Mouse (Mus musculus): ENCODE data around the gene Zkscan14. TPM values are rescaled to one million over a fixed set of nuclear protein-coding genes. Genes with fewer than 3 reads are reported as not detected.

Gene Zkscan14
- polyA plus RNA-seq, 1 experiment from 2014 or later, result 10.1 TPM

- H3K36me3 ChIP-seq (ENCODE audit: insufficient read depth, low read length), result no peaks in the 10 kb centered on the region
- no peaks in the 10 kb centered on the region for H3K27me3 ChIP-seq (ENCODE audit: insufficient read depth, low read length)
- H3K4me2 ChIP-seq (ENCODE audit: low read length), result peak overlapping the region; percentile 62
- peaks cover 3% of the 10 kb centered on the region; the same call in 1 of the 2 replicates for H3K4me1 ChIP-seq (replicated peaks; ENCODE audit: insufficient read depth, low read length)
- no peak for ATAC-seq (replicated peaks; ENCODE audit: low FRiP score, low read depth)
- DNase-seq (ENCODE audit: low spot score), result peak; percentile 36
- no peak for TF ChIP-seq CTCF (IDR thresholded peaks at IDR 0.05; ENCODE audit: low read depth)
- WGBS, result 22% methylated on average over 9 of the region's 9 CpGs
- peak overlapping the region; percentile 13; the same call in 1 of the 2 replicates for H3K27ac ChIP-seq
- H3K9ac ChIP-seq (ENCODE audit: low read depth, low read length), result peak overlapping the region; percentile 44
- H3K9me3 ChIP-seq (replicated peaks; ENCODE audit: low read length), result no peaks in the 10 kb centered on the region
- peak overlapping the region; percentile 47 for H3K4me3 ChIP-seq (replicated peaks; ENCODE audit: low read depth, low read length)
Observed at GRCm38 (mm10) chr5:145205041-145205440, 3.4 kb upstream of the Zkscan14 start.

GRCm38 (mm10) chr5:145203936-145204691 lies 2.4 kb upstream of the Zkscan14 start, which contains the start of gene Zkscan5:
Gene Zkscan5, plus strand, starts transcription at chr5:145204562.
- WGBS, result 0% methylated on average over 22 of the region's 22 CpGs
- Histone ChIP-seq H3K36me3 (ENCODE audit: insufficient read depth, low read length) (0 out of 2 replicates have a peak, but pooled peaks cover under 1% of the 10 kb centered on the region), H3K9ac (ENCODE audit: low read depth, low read length) (peak within 1 kb of the TSS; percentile 54), H3K4me1 (replicated peaks; ENCODE audit: insufficient read depth, low read length) (peaks cover 3% of the 10 kb centered on the region; the same call in 1 of the 2 replicates), H3K27me3 (ENCODE audit: insufficient read depth, low read length) (no peaks in the 10 kb centered on the region), H3K27ac (peak within 1 kb of the TSS; percentile 82), H3K4me2 (ENCODE audit: low read length) (peak within 1 kb of the TSS; percentile 62), H3K9me3 (replicated peaks; ENCODE audit: low read length) (no peaks in the 10 kb centered on the region), H3K4me3 (replicated peaks; ENCODE audit: low read depth, low read length) (peak within 1 kb of the TSS; percentile 47)
- ATAC-seq (replicated peaks; ENCODE audit: low FRiP score, low read depth) (peak; percentile 97), DNase-seq (ENCODE audit: low spot score) (peak; percentile 99)
- TF ChIP-seq CTCF (IDR thresholded peaks at IDR 0.05; ENCODE audit: low read depth), result peak; percentile 48; the same call in 1 of the 2 replicates

GRCm38 (mm10) chr5:145202446-145202845 lies 778 bp upstream of the Zkscan14 start:
- Histone ChIP-seq H3K9ac (ENCODE audit: low read depth, low read length) (no peak overlapping the region), H3K4me3 (replicated peaks; ENCODE audit: low read depth, low read length) (no peak overlapping the region), H3K4me1 (replicated peaks; ENCODE audit: insufficient read depth, low read length) (peaks cover 3% of the 10 kb centered on the region; the same call in 1 of the 2 replicates), H3K27ac (no peak overlapping the region), H3K36me3 (ENCODE audit: insufficient read depth, low read length) (0 out of 2 replicates have a peak, but pooled peaks cover 8% of the 10 kb centered on the region), H3K4me2 (ENCODE audit: low read length) (no peak overlapping the region), H3K27me3 (ENCODE audit: insufficient read depth, low read length) (no peaks in the 10 kb centered on the region), H3K9me3 (replicated peaks; ENCODE audit: low read length) (no peaks in the 10 kb centered on the region)
- peak; percentile 5; the same call in 1 of the 2 replicates for TF ChIP-seq CTCF (IDR thresholded peaks at IDR 0.05; ENCODE audit: low read depth)
- ATAC-seq (replicated peaks; ENCODE audit: low FRiP score, low read depth) (no peak), DNase-seq (ENCODE audit: low spot score) (no peak)
- 49% methylated on average over 3 of the region's 3 CpGs for WGBS

GRCm38 (mm10) chr5:145200387-145200786 lies 1.3 kb downstream of the Zkscan14 start:
- Histone ChIP-seq H3K4me1 (replicated peaks; ENCODE audit: insufficient read depth, low read length) (peaks cover 3% of the 10 kb centered on the region; the same call in 1 of the 2 replicates), H3K27me3 (ENCODE audit: insufficient read depth, low read length) (no peaks in the 10 kb centered on the region), H3K36me3 (ENCODE audit: insufficient read depth, low read length) (0 out of 2 replicates have a peak, but pooled peaks cover 21% of the 10 kb centered on the region), H3K27ac (no peak overlapping the region), H3K4me2 (ENCODE audit: low read length) (peak overlapping the region; percentile 97; the same call in 1 of the 2 replicates), H3K9me3 (replicated peaks; ENCODE audit: low read length) (no peaks in the 10 kb centered on the region), H3K9ac (ENCODE audit: low read depth, low read length) (peak overlapping the region; percentile 87; the same call in 1 of the 2 replicates), H3K4me3 (replicated peaks; ENCODE audit: low read depth, low read length) (0 out of 2 replicates have a peak overlapping the region, but pooled peaks have one; percentile 81)
- ATAC-seq (replicated peaks; ENCODE audit: low FRiP score, low read depth) (no peak), DNase-seq (ENCODE audit: low spot score) (no peak)
- 74% methylated on average over 7 of the region's 7 CpGs for WGBS
- TF ChIP-seq CTCF (IDR thresholded peaks at IDR 0.05; ENCODE audit: low read depth), result no peak

- ATAC-seq (replicated peaks; ENCODE audit: low FRiP score, low read depth), result no peak
- peak within 1 kb of the TSS; percentile 57 for H3K4me3 ChIP-seq (replicated peaks; ENCODE audit: low read depth, low read length)
- H3K9ac ChIP-seq (ENCODE audit: low read depth, low read length), result peak within 1 kb of the TSS; percentile 86
- no peak for TF ChIP-seq CTCF (IDR thresholded peaks at IDR 0.05; ENCODE audit: low read depth)
- H3K27ac ChIP-seq, result peak within 1 kb of the TSS; percentile 91
- WGBS, result 91% methylated on average over 2 of the region's 2 CpGs
- DNase-seq (ENCODE audit: low spot score), result no peak
- no peaks in the 10 kb centered on the region for H3K27me3 ChIP-seq (ENCODE audit: insufficient read depth, low read length)
- H3K36me3 ChIP-seq (ENCODE audit: insufficient read depth, low read length), result peaks cover 17% of the 10 kb centered on the region; the same call in 1 of the 2 replicates
- peaks cover 10% of the 10 kb centered on the region; the same call in 1 of the 2 replicates for H3K4me1 ChIP-seq (replicated peaks; ENCODE audit: insufficient read depth, low read length)
- peak within 1 kb of the TSS; percentile 69 for H3K4me2 ChIP-seq (ENCODE audit: low read length)
- no peaks in the 10 kb centered on the region for H3K9me3 ChIP-seq (replicated peaks; ENCODE audit: low read length)
Observed at GRCm38 (mm10) chr5:145191962-145192361, 9.7 kb downstream of the Zkscan14 start, which contains the start of gene Atp5j2. Gene Atp5j2, minus strand, starts transcription at chr5:145192062.

Data from kidney, postnatal 0 days (tissue).